Mouse (Mus musculus) thymus, postnatal 14 days (tissue): Measurements from ENCODE around the gene Gm16867.
"Not testable (repeated sequence)": the region's sequence is repeated elsewhere in the genome, so short reads cannot be mapped to it uniquely, and the experiment has no call there.

Experiments used
- DNase-seq: peaks from one replicate; pipeline ENCODE4 v3.0.0; 2021

Gm16867 gene

GRCm38 (mm10) chr14:69464465-69464864 is 38.7 kb downstream of the Gm16867 start:
- DNase-seq = not testable (repeated sequence)

- DNase-seq = not testable (repeated sequence)
These were observed 45.5 kb downstream of the Gm16867 start for GRCm38 (mm10) chr14:69457691-69458090.

GRCm38 (mm10) chr14:69454640-69455039 is 48.5 kb downstream of the Gm16867 start:
- not testable (repeated sequence) for DNase-seq

- not testable (repeated sequence) for DNase-seq
These were observed 54.3 kb downstream of the Gm16867 start for GRCm38 (mm10) chr14:69448845-69449244.

GRCm38 (mm10) chr14:69447006-69447405 is 56.2 kb downstream of the Gm16867 start:
- not testable (repeated sequence) for DNase-seq

GRCm38 (mm10) chr14:69443092-69443692 is 60.0 kb downstream of the Gm16867 start:
- not testable (repeated sequence) for DNase-seq

GRCm38 (mm10) chr14:69440955-69441354 is 62.2 kb downstream of the Gm16867 start:
- not testable (repeated sequence) for DNase-seq

- not testable (repeated sequence) for DNase-seq
These were observed 64.4 kb downstream of the Gm16867 start for GRCm38 (mm10) chr14:69438678-69439214.

- not testable (repeated sequence) for DNase-seq
These were observed 82.2 kb downstream of the Gm16867 start for GRCm38 (mm10) chr14:69421003-69421402.

- not testable (repeated sequence) for DNase-seq
These were observed 85.6 kb downstream of the Gm16867 start for GRCm38 (mm10) chr14:69417545-69417944.
